Mouse (Mus musculus): ENCODE data around the gene Cped1. TPM values are rescaled to one million over a fixed set of nuclear protein-coding genes. Genes with fewer than 3 reads are reported as not detected.

The Cped1 gene
- total and polyA plus RNA-seq, 3 experiments: not detected

DNA sequence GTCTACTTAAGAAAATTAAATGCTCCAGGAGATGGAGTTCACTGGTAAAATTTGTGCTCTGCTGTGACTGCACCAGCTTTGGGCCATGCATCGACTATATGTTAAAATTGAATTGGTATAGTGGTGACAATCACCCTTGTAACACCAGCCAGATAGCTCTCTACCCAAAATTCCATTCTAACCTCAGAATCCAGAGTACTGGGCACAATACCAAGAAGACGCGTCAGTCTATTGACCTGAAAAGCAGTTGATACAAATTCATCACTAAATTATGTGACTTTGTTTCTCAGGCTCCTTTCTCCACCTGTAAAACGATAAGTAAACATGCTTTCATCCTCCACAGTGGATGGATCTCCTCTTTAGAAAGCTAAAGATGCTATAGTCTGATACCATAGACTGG is 238.6 kb downstream of the Cped1 start:
- H3K4me3 ChIP-seq (ENCODE audit: control insufficient read depth in 1 of 2, insufficient read depth in 1 of 2, low read depth in 2 of 2, low read length in 2 of 2): no peak overlapping the region

DNA sequence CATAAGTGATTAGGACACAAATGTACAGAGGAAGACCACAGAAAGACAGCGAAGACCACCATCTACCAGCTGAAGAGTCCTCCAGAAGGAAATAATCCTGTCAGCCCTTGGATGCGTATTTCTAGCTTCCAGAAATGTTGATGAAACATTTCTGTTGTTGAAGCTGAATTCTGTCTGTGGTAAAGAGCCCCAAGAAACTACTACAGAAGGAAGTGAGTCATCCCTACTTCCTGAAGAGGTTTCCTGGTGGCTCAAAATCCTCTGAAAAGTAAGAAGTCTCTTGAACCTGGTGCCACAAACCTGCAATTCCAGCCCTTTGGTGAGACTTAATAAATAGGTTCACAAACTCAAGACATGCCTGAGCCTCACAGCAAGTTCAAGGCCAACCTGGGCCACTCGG is 245.5 kb downstream of the Cped1 start:
- no peaks in the 10 kb centered on the region for H3K4me1 ChIP-seq (ENCODE audit: control insufficient read depth in 1 of 2, insufficient read depth in 2 of 2, low read length in 2 of 2)
- no peak for TF ChIP-seq ETS1 (IDR thresholded peaks at IDR 0.05; ENCODE audit: low read depth, low read length)
- no peak for TF ChIP-seq POLR2AphosphoS5 (IDR thresholded peaks at IDR 0.05; ENCODE audit: borderline replicate concordance, low read depth, low read length)
- no peak for TF ChIP-seq E2F4 (IDR thresholded peaks at IDR 0.05; ENCODE audit: borderline replicate concordance, low read depth, low read length)
- no peak for TF ChIP-seq NELFE (IDR thresholded peaks at IDR 0.05; ENCODE audit: low read depth, low read length)
- TF ChIP-seq ZNF384 (IDR thresholded peaks at IDR 0.05; ENCODE audit: low read depth, low read length): no peak
- no peak for TF ChIP-seq ZKSCAN1 (IDR thresholded peaks at IDR 0.05; ENCODE audit: low read depth, low read length)
- no peak for TF ChIP-seq MXI1 (IDR thresholded peaks at IDR 0.05; ENCODE audit: low read depth, low read length)
- TF ChIP-seq RAD21 (IDR thresholded peaks at IDR 0.05; ENCODE audit: low read depth, low read length): no peak
- TF ChIP-seq CTCF (IDR thresholded peaks at IDR 0.05 in 2 of 3, conservative IDR thresholded peaks at IDR 0.05 in 1 of 3; ENCODE audit: control insufficient read depth in 1 of 3, insufficient read depth in 1 of 3, low read depth in 2 of 3, low read length in 3 of 3, poor library complexity in 1 of 3, severe bottlenecking in 1 of 3): no peak
- no peak for TF ChIP-seq JUND (IDR thresholded peaks at IDR 0.05; ENCODE audit: low read depth, low read length)
- no peak for TF ChIP-seq NRF1 (IDR thresholded peaks at IDR 0.05; ENCODE audit: insufficient read depth, low read depth, low read length, poor library complexity, severe bottlenecking)
- TF ChIP-seq HCFC1 (IDR thresholded peaks at IDR 0.05; ENCODE audit: low read depth, low read length): no peak
- no peak for TF ChIP-seq SMC3 (IDR thresholded peaks at IDR 0.05; ENCODE audit: low read depth, low read length)
- no peak for TF ChIP-seq TAL1 (IDR thresholded peaks at IDR 0.05; ENCODE audit: low read length)
- no peak overlapping the region for H3K4me3 ChIP-seq (ENCODE audit: control insufficient read depth in 1 of 2, insufficient read depth in 1 of 2, low read depth in 2 of 2, low read length in 2 of 2)
- no peak overlapping the region for H3K9ac ChIP-seq (ENCODE audit: control insufficient read depth, low read depth, low read length, poor library complexity, severe bottlenecking)
- no peak overlapping the region for H3K27ac ChIP-seq (ENCODE audit: control insufficient read depth, low read depth, low read length)
- H3K27me3 ChIP-seq (ENCODE audit: control insufficient read depth in 1 of 2, insufficient read depth in 2 of 2, low read length in 2 of 2): peaks cover 3% of the 10 kb centered on the region in 2 experiments; a peak in 2 of 4 replicates
- no peak for DNase-seq (ENCODE audit: low read depth, low spot score)
- no peaks in the 10 kb centered on the region for H3K9me3 ChIP-seq (replicated peaks; ENCODE audit: insufficient read depth, low read length)
- no peaks in the 10 kb centered on the region for H3K79me2 ChIP-seq (ENCODE audit: control insufficient read depth, insufficient read depth, low read length, poor library complexity)
- H3K36me3 ChIP-seq (ENCODE audit: control insufficient read depth in 1 of 2, insufficient read depth in 2 of 2, low read length in 2 of 2): no peaks in the 10 kb centered on the region; a peak in 1 of 4 replicates

More for the DNA sequence above, 238.6 kb downstream of the Cped1 start:
- TF ChIP-seq SMC3 (IDR thresholded peaks at IDR 0.05; ENCODE audit: low read depth, low read length) (no peak), HCFC1 (IDR thresholded peaks at IDR 0.05; ENCODE audit: low read depth, low read length) (no peak), USF1 (IDR thresholded peaks at IDR 0.05; ENCODE audit: low read depth, low read length) (no peak), EP300 (IDR thresholded peaks at IDR 0.05; ENCODE audit: low read depth in 1 of 2, low read length in 2 of 2) (no peak), TCF12 (IDR thresholded peaks at IDR 0.05; ENCODE audit: low read depth, low read length) (no peak), GATA1 (IDR thresholded peaks at IDR 0.05; ENCODE audit: low read depth, low read length) (no peak), RAD21 (IDR thresholded peaks at IDR 0.05; ENCODE audit: low read depth, low read length) (no peak), ELF1 (IDR thresholded peaks at IDR 0.05; ENCODE audit: low read depth, low read length) (no peak), ZMIZ1 (IDR thresholded peaks at IDR 0.05; ENCODE audit: low read depth, low read length) (no peak), CHD1 (IDR thresholded peaks at IDR 0.05; ENCODE audit: low read depth, low read length) (no peak), ZNF384 (IDR thresholded peaks at IDR 0.05; ENCODE audit: low read depth, low read length) (no peak), GABPA (IDR thresholded peaks at IDR 0.05; ENCODE audit: low read depth, low read length) (no peak), BHLHE40 (IDR thresholded peaks at IDR 0.05; ENCODE audit: borderline replicate concordance, low read depth, low read length) (no peak), MYC (IDR thresholded peaks at IDR 0.05; ENCODE audit: low read depth, low read length) (no peak), POLR2AphosphoS5 (IDR thresholded peaks at IDR 0.05; ENCODE audit: borderline replicate concordance, low read depth, low read length) (no peak), ETS1 (IDR thresholded peaks at IDR 0.05; ENCODE audit: low read depth, low read length) (no peak)
- Histone ChIP-seq H3K79me2 (ENCODE audit: control insufficient read depth, insufficient read depth, low read length, poor library complexity) (no peaks in the 10 kb centered on the region), H3K36me3 (ENCODE audit: control insufficient read depth in 1 of 2, insufficient read depth in 2 of 2, low read length in 2 of 2) (no peaks in the 10 kb centered on the region; a peak in 1 of 4 replicates), H3K9ac (ENCODE audit: control insufficient read depth, low read depth, low read length, poor library complexity, severe bottlenecking) (no peak overlapping the region), H3K9me3 (replicated peaks; ENCODE audit: insufficient read depth, low read length) (no peaks in the 10 kb centered on the region), H3K27ac (ENCODE audit: control insufficient read depth, low read depth, low read length) (no peak overlapping the region), H3K4me1 (ENCODE audit: control insufficient read depth in 1 of 2, insufficient read depth in 2 of 2, low read length in 2 of 2) (no peaks in the 10 kb centered on the region), H3K27me3 (ENCODE audit: control insufficient read depth in 1 of 2, insufficient read depth in 2 of 2, low read length in 2 of 2) (peaks cover 2 to 3% of the 10 kb centered on the region in 2 experiments; a peak in 3 of 4 replicates)
- DNase-seq (ENCODE audit: low read depth, low spot score): no peak
